Mouse (Mus musculus) midbrain, embryonic 16.5 days (tissue): ENCODE data around the gene Zfp493. TPM values are rescaled to one million over a fixed set of nuclear protein-coding genes. Genes with fewer than 3 reads are reported as not detected.
"Not testable (repeated sequence)": the region's sequence is repeated elsewhere in the genome, so short reads cannot be mapped to it uniquely, and the experiment has no call there.

Experiments used
- ATAC-seq: fragments of 200-750 bp; cut with Nextera tagmentation; 2 replicates; pipeline ENCODE4 v1.8.0; 2017; ENCODE audit warnings: moderate TSS enrichment
- H3K27ac ChIP-seq: fragments of 300-500 bp; sonication (generic); 2 replicates; pipeline ENCODE4 v1.5.1; 2014; ENCODE audit warnings: mild to moderate bottlenecking, low read length, mixed read lengths
- H3K27me3 ChIP-seq: fragments of 300-500 bp; sonication (generic); 2 replicates; pipeline ENCODE4 v1.6.1; 2014; ENCODE audit warnings: low read depth, low read length, mixed read lengths; ENCODE audit not compliant: control insufficient read depth, insufficient read depth
- H3K36me3 ChIP-seq: fragments of 300-500 bp; sonication (generic); 2 replicates; pipeline ENCODE4 v1.6.1; 2014; ENCODE audit warnings: mild to moderate bottlenecking, low read length, moderate library complexity, mixed read lengths; ENCODE audit not compliant: control insufficient read depth, insufficient read depth
- H3K4me1 ChIP-seq: fragments of 300-500 bp; sonication (generic); 2 replicates; pipeline ENCODE4 v1.6.1; 2014; ENCODE audit warnings: mild to moderate bottlenecking, low read length, mixed read lengths; ENCODE audit not compliant: control insufficient read depth, insufficient read depth
- H3K4me2 ChIP-seq: fragments of 300-500 bp; sonication (generic); 2 replicates; pipeline ENCODE4 v1.6.1; 2014; ENCODE audit warnings: mild to moderate bottlenecking, low read length, mixed read lengths
- H3K4me3 ChIP-seq: fragments of 300-500 bp; sonication (generic); 2 replicates; pipeline ENCODE4 v1.5.1; 2014; ENCODE audit warnings: low read depth, mild to moderate bottlenecking, low read length, moderate library complexity, mixed read lengths
- H3K9ac ChIP-seq: fragments of 300-500 bp; sonication (generic); 2 replicates; pipeline ENCODE4 v1.6.1; 2014; ENCODE audit warnings: low read depth, low read length, mixed read lengths
- H3K9me3 ChIP-seq: fragments of 300-500 bp; sonication (generic); replicated peaks from 2 replicates; pipeline ENCODE4 v1.6.1; 2014; ENCODE audit warnings: mild to moderate bottlenecking, low read length, mixed read lengths; ENCODE audit not compliant: control insufficient read depth, poor library complexity, severe bottlenecking
- polyA plus RNA-seq: library from polyadenylated mRNA; unstranded; fragments of >200 nt; fragmentation: Nextera tagmentation; extraction: Ambion mirVana; gene quantifications from 2 replicates; pipeline ENCODE4 v1.2.1, GENCODE M21; 2015

Gene Zfp493
- polyA plus RNA-seq, 1 experiment from 2014 or later: 3.4 TPM

DNA sequence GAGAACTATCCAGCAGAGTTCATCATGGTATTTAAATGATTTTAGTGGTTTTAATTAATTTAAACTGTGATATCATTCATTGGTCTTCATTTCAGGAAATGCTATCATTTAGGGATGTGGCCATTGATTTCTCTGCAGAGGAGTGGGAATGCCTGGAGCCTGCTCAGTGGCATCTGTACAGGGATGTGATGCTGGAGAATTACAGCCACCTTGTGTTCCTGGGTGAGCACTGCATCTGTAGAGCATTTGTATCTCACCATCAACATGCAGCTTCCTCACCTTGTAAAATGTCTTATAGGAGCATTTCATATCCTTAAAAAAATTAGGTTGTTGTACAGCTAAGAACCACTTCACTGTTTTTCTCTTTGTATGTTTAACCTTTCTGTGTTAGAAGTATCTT lies 53.6 kb downstream of the Zfp493 start:
- H3K4me1 ChIP-seq, H3K36me3 ChIP-seq, H3K9ac ChIP-seq, H3K4me2 ChIP-seq, H3K4me3 ChIP-seq, H3K9me3 ChIP-seq, H3K27me3 ChIP-seq, H3K27ac ChIP-seq, ATAC-seq: not testable (repeated sequence)

Other genes starting within 250 kb of the Zfp493 start
- gene Zfp748, start 225.9 kb upstream of the Zfp493 start, polyA plus RNA-seq: 16.0 and 16.3 TPM in 2 replicates
- 5.5 and 5.8 TPM in 2 replicates for gene Zfp729b, start 170.0 kb upstream of the Zfp493 start, polyA plus RNA-seq
- 0.50 TPM in 1 of 2 replicates, not detected in the other for gene Gm49345, start 141.9 kb upstream of the Zfp493 start, polyA plus RNA-seq
- 2.9 TPM in 2 replicates for gene Zfp729a, start 141.9 kb upstream of the Zfp493 start, polyA plus RNA-seq
- 14.1 and 16.8 TPM in 2 replicates for gene Zfp738, start 92.6 kb upstream of the Zfp493 start, polyA plus RNA-seq
- gene Zfp65, start 50.5 kb upstream of the Zfp493 start, polyA plus RNA-seq: 9.2 and 9.3 TPM in 2 replicates
- 8.5 and 8.9 TPM in 2 replicates for gene Zfp85, start 24.5 kb upstream of the Zfp493 start, polyA plus RNA-seq
- gene Zfp273, start 34.0 kb downstream of the Zfp493 start, polyA plus RNA-seq: 13.3 and 15.0 TPM in 2 replicates
- 4.4 and 8.2 TPM in 2 replicates for gene Gm10037, start 51.4 kb downstream of the Zfp493 start, polyA plus RNA-seq
- not detected in 2 replicates for gene BC048507, start 83.6 kb downstream of the Zfp493 start, polyA plus RNA-seq